Mouse (Mus musculus): ENCODE results near the gene Braf.
A peak's percentile ranks its signal among the peaks of the same experiment; 100 is the strongest.
"Not testable (repeated sequence)": the region's sequence is repeated elsewhere in the genome, so short reads cannot be mapped to it uniquely, and the experiment has no call there.

Gene Braf

GRCm38 (mm10) chr6:39724866-39725711 lies at the start of gene Braf:
Braf (minus strand) TSS chr6:39725463.
- DNase-seq (ENCODE audit: low read depth, low spot score): peak; percentile 85

DNA sequence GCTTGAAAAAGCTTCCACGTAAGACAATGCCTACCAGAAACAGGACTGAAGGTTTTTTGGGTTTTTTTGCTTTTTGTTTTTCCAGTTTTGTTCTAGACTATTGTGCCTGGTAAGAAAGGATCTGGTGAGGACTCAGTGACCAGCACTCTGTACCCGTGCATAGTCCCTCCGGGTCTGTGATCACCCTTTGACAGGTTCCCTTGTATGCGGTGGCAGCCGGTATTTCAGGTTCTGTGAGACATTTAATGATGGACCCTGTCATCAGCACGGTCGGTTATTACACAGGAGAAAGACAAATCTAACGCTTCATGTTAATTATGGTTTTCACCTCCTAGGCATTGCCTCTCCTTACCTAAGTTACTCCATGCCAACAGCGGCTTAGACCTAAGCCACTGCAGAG lies 49.8 kb upstream of the Braf start:
- DNase-seq (ENCODE audit: low read depth, low spot score): no peak

GRCm38 (mm10) chr6:39757229-39757628 lies 32.0 kb upstream of the Braf start:
- no peak for DNase-seq (ENCODE audit: low read depth, low spot score)

DNA sequence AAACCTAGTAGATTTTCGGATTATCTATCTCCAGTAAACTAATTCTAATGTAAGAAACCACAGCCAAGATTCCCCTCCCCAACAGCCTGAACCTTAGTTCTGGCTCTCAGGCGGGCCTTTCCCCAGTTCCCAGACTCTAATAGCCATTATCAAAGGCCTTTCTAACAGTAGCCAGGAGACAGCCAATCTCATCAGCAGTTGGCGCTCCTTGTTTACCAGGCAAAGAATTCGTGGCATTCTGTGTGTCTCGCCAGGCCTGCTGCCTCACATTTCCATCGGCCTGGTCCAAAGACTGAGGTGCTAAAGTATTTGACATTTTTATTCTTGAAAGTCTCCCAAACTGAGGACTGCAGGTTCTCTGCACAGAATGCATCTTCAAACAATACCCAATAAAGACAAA lies 24.6 kb upstream of the Braf start:
- DNase-seq (ENCODE audit: low read depth, low spot score): no peak

DNA sequence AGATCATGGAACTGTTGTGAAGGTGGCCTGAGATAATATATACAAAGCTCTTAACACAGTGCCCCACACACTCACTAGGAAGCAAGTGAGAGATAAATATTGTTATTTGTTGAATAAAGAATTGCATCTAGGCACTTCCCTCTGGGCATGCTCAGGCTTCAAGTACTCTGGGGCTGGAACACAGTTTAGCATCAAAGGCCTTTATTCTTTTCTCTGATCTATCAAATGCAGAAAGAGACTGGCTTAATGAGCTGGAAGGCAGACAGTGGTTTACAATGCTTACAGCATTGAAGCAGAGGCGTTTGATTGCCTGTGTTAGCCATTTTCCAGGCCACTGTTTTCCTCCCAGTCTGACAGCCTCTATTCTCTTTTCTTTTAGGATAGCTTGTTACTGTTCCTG lies 21.8 kb upstream of the Braf start:
- no peak for DNase-seq (ENCODE audit: low read depth, low spot score)

GRCm38 (mm10) chr6:39745456-39745855 lies 20.2 kb upstream of the Braf start:
- no peak for DNase-seq (ENCODE audit: low read depth, low spot score)

DNA sequence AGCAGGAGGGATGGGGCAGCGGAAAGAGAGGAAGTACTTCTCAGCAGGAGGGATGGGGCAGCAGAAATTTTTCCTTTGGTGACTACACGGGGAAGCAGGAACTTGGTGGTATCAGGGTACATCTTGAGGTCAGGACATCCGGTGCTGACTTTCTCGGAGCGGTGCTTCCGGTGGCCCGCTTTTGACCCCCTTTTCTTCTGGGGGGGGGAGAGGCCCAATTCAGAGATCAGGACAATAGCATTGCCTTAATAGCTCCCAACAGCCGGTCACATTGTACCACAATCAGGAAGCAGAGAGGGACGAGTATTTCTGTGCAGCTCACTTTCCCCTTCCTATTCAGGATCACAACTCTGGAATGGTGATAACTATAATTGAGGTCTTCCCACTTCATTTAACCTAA lies 14.4 kb upstream of the Braf start:
- DNase-seq (ENCODE audit: low read depth, low spot score): not testable (repeated sequence)

DNA sequence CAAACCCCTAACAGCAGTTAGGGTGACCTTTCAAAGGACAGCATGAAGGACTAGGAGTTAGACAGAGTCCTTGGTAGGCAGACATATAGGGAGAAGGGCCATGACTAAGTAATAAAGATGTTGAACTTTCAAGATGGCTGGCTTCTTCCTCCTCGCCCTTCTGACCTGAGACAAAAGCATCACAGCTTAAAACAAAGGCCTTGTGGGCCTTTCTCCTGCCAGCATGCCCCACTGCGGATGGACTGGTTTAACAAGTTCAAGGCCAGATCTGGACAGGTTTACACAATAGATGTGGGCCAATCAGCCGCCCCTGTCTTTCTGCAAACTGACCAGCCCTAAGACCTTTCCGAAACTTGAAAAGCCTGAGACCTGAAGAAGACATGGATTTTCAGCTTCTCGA lies 2.8 kb upstream of the Braf start:
- no peak for DNase-seq (ENCODE audit: low read depth, low spot score)

DNA sequence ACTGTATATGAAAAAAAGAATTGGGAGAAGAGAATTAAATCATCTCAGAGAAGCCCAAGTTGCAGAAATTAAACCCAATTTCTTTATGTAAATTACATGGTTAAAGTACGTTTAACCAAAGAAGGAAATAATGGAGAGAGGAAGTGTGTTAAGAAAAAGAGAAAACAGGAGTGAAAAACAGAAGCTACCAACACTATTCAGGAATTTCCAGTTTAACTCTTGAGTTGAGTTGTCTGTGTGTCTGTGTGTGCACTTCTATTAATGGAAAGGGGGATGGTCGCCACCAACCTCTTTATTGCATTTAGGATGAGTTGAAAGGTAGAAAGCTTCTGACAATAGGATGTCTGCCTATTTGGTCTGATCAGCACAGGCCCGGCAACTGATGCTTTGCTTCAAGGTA lies 886 bp upstream of the Braf start:
- no peak for DNase-seq (ENCODE audit: low read depth, low spot score)

DNA sequence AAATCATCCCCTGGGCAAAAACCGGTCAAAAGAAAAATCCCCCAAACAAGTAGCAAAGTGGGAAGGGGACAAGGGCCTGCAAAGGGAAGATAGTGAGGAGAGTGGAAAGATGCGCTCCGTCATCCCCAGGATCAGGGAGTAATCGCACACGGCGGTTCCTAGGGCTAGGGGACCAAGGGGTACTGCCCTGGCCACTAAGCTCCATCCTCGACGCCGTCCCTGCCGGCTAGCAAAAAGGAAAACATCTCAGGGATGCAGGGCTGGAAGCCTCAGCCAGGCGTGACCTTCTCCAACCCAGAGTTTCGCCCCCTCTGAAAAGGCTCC lies 759 bp downstream of the Braf start:
- no peak for DNase-seq (ENCODE audit: low read depth, low spot score)

DNA sequence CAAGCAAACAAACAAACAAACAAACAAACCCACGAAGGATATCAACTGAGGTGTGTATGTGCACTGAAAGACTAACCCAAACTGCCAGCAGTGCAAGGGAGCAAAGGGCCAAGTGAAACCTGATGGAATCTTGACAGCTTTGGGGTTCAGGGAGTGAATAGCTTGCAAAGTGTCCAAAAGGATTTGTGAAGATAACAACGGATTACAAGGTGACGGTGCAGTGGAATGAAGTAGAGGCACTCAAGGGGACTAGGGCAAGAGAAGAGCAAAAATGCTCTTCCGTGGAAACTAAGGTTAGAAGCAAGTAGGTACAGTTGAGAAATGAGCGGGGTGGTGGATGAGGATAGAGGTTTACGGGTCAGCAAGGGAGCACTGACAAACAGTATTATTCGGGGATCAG lies 1.2 kb downstream of the Braf start:
- DNase-seq (ENCODE audit: low read depth, low spot score): no peak

GRCm38 (mm10) chr6:39718567-39718966 lies 6.7 kb downstream of the Braf start:
- no peak for DNase-seq (ENCODE audit: low read depth, low spot score)

DNA sequence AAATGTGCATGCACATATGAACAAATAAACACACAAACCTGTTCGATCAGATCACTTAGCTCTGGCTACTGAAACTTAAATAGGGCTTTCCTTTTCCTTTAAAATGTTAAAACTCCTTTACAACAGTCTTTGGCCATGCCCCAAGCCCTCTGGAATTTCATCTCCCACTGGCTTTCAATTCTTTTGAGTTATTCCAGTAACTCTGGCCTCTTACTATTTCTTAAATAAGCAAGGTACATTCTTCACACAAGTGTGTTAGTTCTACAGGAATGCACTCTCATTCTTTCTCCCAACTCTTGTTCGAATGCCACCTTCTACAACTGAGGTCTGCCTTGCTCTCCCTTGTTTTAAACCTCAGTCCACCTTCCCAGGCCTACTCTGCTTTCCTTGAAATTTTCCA lies 8.2 kb downstream of the Braf start:
- no peak for DNase-seq (ENCODE audit: low read depth, low spot score)

DNA sequence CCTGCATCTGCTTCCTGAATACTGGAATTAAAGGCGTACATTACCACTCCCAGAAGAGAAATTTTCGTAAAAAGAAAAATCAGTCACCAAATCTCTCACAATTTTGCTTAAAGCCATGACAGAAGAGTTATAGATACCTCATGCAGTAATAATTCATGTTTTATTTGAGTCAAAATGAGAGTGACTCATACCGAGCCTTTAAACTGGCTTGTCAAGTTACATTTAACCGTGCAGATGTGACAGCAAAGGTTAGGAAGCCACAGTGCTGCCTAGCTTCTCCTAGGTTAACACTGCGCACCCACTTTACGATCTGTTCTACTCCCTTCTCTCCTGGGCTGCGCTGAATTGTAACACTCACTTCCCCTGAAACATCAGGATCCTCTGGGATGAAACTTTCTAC lies 10.9 kb downstream of the Braf start:
- no peak for DNase-seq (ENCODE audit: low read depth, low spot score)

DNA sequence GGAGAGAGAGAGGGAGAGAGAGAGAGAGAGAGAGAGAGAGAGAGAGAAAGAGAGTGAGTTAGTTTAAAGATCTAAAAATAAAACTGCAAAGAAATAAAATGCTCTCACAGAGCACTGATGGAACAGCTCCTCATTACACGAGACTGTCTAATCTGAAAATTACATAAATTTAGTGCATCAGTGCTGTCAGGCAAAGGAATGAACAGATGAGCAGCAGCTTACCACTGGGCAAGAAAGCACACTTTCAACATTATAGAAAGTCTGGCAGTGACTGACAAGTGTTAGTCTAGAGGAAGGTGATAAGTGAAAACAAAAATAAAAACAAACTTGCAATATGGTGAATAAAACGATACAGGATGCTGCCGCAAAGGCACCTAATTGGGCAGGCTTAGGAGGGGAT lies 11.9 kb downstream of the Braf start:
- no peak for DNase-seq (ENCODE audit: low read depth, low spot score)

- DNase-seq (ENCODE audit: low read depth, low spot score): no peak
These were observed 19.6 kb downstream of the Braf start for GRCm38 (mm10) chr6:39705625-39706024.

DNA sequence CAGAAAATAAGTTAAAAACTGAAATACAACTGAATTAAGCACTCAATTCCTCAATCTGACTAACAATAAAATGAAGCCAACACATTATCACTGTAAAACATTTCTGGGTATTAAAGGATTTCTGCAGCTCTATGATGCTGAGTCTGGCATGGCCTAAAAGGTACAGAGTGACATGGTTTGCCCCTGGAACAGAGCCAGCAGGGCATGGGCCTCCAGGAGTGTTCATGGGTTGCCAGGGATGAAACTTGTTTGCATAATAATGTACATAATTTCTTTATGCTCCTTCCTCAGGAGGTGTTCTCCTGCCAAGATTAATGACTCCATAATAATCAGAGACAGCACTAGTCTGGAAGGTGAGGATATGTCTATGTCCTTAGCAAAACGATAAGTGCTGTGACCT lies 32.1 kb downstream of the Braf start:
- no peak for DNase-seq (ENCODE audit: low read depth, low spot score)

GRCm38 (mm10) chr6:39686839-39687238 lies 38.4 kb downstream of the Braf start:
- DNase-seq (ENCODE audit: low read depth, low spot score): not testable (repeated sequence)

DNA sequence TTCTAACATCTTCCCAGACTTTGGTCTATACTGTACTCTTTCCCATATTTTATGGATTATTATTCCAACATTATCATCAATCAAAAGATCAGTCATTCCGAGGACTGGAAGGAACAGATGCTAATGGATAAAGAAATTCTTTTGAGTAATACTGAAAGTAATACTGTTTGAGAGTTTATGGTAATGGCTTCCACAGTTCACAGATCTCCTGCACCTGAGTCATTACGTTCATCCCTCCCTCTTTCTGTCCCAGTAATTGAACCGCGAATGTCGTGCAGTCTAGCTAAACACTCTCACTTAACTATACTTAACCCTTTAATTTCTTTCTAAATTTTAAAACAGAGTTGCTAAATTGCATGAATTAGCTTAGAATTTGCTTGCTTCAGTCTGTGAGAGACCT lies 43.5 kb downstream of the Braf start:
- no peak for DNase-seq (ENCODE audit: low read depth, low spot score)

- no peak for DNase-seq (ENCODE audit: low read depth, low spot score)
These were observed 44.7 kb downstream of the Braf start for GRCm38 (mm10) chr6:39680524-39680923.

- DNase-seq (ENCODE audit: low read depth, low spot score): no peak
These were observed 47.0 kb downstream of the Braf start for GRCm38 (mm10) chr6:39678241-39678640.

GRCm38 (mm10) chr6:39675081-39675480 lies 50.2 kb downstream of the Braf start:
- no peak for DNase-seq (ENCODE audit: low read depth, low spot score)

GRCm38 (mm10) chr6:39611296-39611695 lies 114.0 kb downstream of the Braf start:
- no peak for DNase-seq (ENCODE audit: low read depth, low spot score)

- no peak for DNase-seq (ENCODE audit: low read depth, low spot score)
These were observed 115.1 kb downstream of the Braf start for GRCm38 (mm10) chr6:39610207-39610606.
